Mouse (Mus musculus) cerebellum, adult 18-20 months (tissue): ENCODE measurements at regions not wholly inside any gene's neighbourhood (a gene's known extent, or its start where the extent isn't known, plus 50 kb on each side); places are given as distances from the start of the nearest gene placed in this dataset.

Experiments
- DNase-seq, 2 experiments: peaks; one replicate each; pipeline ENCODE4 v3.0.0; 2021

- DNase-seq: no peak
Observed at GRCm38 (mm10) chr5:54178966-54179547, 180.8 kb downstream of the Stim2 start.

GRCm38 (mm10) chr5:54180192-54180611 lies 181.9 kb downstream of the Stim2 start:
- DNase-seq: no peak

- no peak for DNase-seq
Observed at GRCm38 (mm10) chr5:54180640-54181326, 182.5 kb downstream of the Stim2 start.

GRCm38 (mm10) chr5:54181327-54181863 lies 183.1 kb downstream of the Stim2 start:
- no peak for DNase-seq

- DNase-seq: no peak
Observed at GRCm38 (mm10) chr5:54182754-54183153, 184.5 kb downstream of the Stim2 start.

- no peak for DNase-seq
Observed at GRCm38 (mm10) chr5:54185662-54186061, 187.4 kb downstream of the Stim2 start.

GRCm38 (mm10) chr5:54186076-54186676 lies 187.9 kb downstream of the Stim2 start:
- no peak for DNase-seq

- DNase-seq: no peak
Observed at GRCm38 (mm10) chr5:54191688-54192087, 193.4 kb downstream of the Stim2 start.

GRCm38 (mm10) chr5:54194846-54195245 lies 196.5 kb downstream of the Stim2 start:
- no peak for DNase-seq

GRCm38 (mm10) chr5:54200032-54200431 lies 201.7 kb downstream of the Stim2 start:
- no peak for DNase-seq

- no peak for DNase-seq
Observed at GRCm38 (mm10) chr5:54200587-54200986, 202.3 kb downstream of the Stim2 start.

- DNase-seq: no peak
Observed at GRCm38 (mm10) chr5:54211457-54211856, 213.2 kb downstream of the Stim2 start.

GRCm38 (mm10) chr5:54212038-54212589 lies 213.8 kb downstream of the Stim2 start:
- DNase-seq: no peak

- no peak for DNase-seq
Observed at GRCm38 (mm10) chr5:54225031-54225430, 226.7 kb downstream of the Stim2 start.

- no peak for DNase-seq
Observed at GRCm38 (mm10) chr5:54234580-54234979, 236.3 kb downstream of the Stim2 start.

- no peak for DNase-seq
Observed at GRCm38 (mm10) chr5:54235226-54235625, 236.9 kb downstream of the Stim2 start.

- no peak for DNase-seq
Observed at GRCm38 (mm10) chr5:54237226-54237625, 238.9 kb downstream of the Stim2 start.

- no peak for DNase-seq
Observed at GRCm38 (mm10) chr5:54238646-54239167, 240.4 kb downstream of the Stim2 start.

GRCm38 (mm10) chr5:54239586-54239985 lies 241.3 kb downstream of the Stim2 start:
- no peak for DNase-seq

GRCm38 (mm10) chr5:54241169-54241917 lies 243.0 kb downstream of the Stim2 start:
- no peak for DNase-seq

- DNase-seq: no peak
Observed at GRCm38 (mm10) chr5:54242126-54242525, 243.8 kb downstream of the Stim2 start.

- DNase-seq: no peak
Observed at GRCm38 (mm10) chr5:54252038-54252437, 253.7 kb downstream of the Stim2 start.

- no peak for DNase-seq
Observed at GRCm38 (mm10) chr5:54254005-54254404, 255.7 kb downstream of the Stim2 start.
